Mouse (Mus musculus) thymus, postnatal 25 days (tissue): Measurements from ENCODE around the gene 1700017B05Rik.
"Not testable (repeated sequence)": the region's sequence is repeated elsewhere in the genome, so short reads cannot be mapped to it uniquely, and the experiment has no call there.

ENCODE experiments used
- DNase-seq: peaks from one replicate; pipeline ENCODE4 v3.0.0; 2022

Gene 1700017B05Rik

DNA sequence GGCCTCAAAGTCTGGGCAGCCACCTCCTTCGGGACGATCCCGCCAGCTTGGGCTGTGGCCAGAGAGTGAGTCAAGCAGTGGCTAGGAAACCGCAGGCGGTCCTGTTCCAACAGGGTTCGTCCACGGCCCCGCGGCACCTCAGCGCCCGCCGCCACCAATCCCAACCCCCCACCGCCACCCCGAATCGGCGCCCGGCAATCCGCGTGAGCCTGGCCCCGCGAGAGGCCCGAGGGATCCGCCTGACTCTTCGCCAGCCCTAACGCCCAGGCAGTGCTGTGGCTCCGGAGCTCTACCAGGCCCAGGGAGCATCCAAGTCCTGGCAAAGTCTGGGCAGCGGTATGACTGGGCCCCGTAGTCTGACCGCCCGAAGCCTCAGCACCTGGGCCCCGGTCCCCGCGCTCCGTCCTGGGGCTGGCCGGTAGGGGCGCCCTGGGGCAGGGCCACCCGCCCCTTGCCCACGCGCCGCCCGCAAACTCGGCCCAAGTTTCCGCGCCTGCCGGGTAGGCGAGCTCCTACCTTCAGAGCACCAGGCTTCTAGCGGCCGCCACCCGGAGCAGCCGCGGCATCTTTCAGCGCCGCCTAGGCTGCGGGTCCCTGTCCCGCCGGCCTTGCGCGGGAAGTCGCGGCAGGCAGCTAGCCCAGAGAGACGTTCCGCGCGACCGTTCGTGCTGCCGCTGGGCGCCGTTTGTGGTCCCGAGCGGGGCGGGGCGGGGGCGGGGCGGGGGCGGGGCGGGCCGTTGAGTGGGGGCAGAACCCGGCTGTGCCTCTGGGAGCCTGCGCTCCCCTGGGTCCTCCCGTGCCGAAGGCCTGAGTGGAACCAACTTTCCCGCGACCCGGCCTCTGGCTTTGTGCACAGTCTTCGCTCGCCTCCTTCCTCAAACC lies at the start of gene 1700017B05Rik:
Gene 1700017B05Rik, minus strand, starts transcription at position 700 of the 882 bp plus-strand sequence.
- peak; percentile 89 for DNase-seq

DNA sequence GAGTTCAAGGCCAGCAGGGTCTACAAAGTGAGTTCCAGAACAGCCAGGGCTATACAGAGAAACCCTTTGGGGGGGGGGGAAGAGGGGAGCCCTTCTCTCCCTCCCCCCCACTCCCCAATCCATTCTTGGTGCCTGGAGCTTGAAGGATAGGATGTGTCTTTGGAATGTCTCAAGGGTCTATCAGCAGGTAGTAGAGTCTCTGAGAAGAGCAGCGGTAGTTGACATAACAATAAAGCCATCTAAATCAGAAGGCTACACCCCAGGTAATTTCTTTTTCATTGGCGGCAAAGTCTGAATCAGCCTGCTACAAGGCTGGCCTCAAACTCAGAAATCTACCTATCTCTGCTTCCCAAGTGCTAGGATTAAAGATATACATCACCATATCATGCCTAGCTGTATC lies 48.5 kb upstream of the 1700017B05Rik start:
- no peak for DNase-seq

DNA sequence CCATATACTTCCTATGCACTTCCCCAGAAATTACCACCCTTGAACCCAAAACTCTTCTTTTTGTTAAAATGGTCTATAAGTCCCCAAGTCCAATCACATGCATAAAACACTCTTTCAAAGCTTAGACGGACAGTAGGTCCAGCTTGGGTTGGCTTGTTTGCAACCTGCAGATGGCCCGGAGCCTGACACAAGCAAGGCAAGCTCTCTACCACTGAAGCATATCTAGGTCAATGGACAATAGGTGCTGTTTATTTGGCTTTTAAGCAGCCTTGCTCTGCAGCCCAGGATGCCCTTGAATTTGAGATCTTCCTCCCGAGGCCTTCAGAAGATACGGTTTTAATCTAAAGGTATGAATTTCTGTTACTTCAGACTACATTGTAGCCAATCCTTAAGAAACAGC lies 46.9 kb upstream of the 1700017B05Rik start:
- DNase-seq: no peak

DNA sequence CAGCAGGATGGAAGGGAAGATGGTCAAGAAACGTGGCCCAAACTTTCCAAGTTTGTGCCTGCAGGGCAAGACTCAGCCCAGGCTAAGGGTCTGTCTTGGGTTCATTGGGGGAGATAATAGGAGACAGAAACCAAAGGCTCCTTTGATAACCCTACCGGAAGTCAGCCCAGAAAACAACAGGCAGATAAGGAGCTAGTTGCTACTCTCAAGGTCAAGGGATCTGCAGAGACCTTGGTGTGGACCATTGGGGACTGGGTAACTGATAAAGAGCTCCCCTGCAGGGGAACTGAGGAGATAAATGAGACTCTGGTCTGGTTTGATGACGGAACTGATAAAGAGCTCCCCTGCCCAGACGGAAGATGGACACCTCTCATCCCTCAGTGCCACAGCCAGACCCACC lies 45.0 kb upstream of the 1700017B05Rik start:
- no peak for DNase-seq

DNA sequence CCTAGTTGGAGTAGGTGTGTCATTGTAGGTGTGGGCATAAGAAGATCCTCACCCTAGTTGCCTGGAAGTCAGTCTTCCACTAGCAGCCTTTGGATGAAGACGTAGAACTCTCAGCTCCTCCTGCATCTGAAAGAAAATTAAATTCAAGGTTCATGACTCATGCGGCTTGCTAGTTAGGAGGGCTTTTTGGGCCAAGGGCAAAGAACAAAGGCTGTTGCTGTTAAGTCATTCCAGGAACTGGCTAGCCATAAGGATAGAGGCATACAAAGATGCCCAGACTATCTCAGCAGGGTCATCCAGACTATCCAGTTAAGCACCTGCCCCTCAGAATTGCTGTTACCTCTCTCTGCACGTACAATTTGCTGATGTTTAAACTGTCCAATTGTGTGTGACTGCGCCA lies 42.3 kb upstream of the 1700017B05Rik start:
- DNase-seq: not testable (repeated sequence)

DNA sequence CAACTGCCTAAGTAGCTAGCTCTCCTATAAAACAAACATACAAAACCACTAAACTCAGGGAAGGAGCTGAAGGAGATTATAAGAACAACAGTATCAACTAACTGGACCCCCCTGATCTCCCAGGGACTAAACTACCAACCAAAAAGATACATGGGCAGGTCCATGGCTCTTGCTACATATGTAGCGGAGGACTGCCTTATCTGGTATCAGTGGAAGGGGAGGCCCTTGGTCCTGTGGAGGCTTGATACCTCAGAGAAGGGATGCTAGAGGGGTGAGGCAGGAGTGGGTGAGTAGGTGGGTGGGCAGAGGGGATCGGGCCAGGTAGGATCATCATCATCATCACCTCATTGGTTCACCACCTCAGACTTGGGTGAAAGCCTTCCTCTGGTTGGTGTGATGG lies 41.8 kb upstream of the 1700017B05Rik start:
- no peak for DNase-seq

DNA sequence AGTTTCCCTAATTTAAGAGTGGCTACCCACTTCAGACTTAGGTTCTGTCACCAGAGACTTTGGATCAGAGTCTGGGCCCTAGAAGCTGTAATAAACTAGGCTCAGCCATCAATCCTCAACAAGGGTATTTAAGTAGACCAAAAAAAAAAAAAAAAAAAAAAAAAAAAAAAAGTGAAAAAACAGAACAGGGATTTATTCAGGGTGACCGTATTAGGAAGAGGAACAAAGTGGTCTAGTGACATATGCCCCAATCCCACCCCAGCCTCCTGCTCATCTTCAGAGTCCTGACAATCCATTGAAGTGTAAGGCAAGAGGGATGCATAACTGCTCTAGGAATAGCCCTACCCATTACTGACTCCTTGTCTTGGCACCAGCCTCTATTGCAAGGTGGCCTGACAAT lies 40.9 kb upstream of the 1700017B05Rik start:
- no peak for DNase-seq

DNA sequence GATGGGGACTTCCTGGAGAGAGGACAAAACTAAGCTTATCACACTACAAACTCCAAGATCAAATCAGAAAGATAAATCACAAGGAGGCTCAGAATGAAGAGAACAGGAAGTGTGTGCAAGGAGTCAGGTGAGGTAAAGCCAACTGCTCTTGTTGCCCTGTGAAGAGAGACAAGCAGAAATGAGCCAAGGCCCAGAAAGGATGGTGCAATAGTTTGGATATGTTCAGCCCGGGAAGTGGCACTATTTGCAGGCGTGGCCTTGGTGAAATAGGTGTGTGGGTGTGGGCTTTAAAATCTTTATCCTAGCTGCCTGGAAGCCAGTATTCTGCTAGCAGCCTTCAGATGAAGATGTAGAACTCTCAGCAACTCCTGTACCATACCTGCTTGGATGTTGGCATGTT lies 38.4 kb upstream of the 1700017B05Rik start:
- no peak for DNase-seq

DNA sequence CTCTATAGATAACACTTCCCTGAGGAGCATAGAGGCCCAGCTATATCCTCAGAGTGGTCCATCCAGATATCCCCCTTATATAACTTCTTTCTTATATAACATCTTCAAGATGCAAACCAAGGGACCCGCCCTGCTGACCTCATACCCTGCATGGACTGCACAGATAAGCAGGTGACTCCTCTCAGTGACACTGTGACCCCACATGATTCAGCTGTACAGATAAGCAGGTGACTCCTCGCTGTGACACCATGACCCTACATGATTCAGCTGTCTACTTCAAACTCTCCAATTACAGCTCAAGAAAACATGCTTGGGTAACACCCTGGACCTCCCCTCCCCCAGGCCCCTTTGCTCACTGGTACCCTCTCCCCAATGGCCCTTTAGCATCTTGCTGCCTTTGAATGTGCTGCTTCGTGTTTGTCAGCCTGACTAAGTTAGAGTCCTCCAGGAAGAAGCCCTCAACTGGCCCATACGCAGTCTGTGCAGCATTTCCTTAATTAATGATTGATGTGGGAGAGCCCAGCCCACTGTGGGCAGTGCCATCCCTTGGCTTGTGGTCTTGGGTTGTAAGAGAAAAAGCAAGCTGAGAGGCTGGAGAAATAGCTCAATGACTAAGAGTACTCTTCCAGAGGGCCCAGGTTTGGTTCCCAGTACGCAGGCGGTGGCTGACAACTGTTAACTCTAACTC lies 37.5 kb upstream of the 1700017B05Rik start:
- DNase-seq: no peak

DNA sequence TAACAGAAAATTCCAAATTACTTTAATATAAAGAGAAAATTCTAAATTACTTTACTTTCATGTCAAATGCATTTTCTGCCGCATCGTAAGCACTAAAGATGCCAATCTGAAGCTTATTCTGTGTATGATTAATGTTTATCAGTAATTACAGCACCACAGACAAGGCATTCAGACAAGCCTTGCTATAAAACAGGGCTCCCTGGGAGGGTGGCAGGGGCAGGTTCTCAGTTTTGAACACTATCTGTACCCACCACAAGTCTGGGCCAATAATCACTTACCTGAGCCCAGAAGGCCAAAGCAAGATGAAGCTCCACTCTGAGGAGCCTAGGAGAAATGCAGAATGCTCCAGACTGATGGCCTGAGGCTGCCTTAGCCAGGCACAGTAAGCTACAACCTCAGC lies 35.5 kb upstream of the 1700017B05Rik start:
- no peak for DNase-seq

DNA sequence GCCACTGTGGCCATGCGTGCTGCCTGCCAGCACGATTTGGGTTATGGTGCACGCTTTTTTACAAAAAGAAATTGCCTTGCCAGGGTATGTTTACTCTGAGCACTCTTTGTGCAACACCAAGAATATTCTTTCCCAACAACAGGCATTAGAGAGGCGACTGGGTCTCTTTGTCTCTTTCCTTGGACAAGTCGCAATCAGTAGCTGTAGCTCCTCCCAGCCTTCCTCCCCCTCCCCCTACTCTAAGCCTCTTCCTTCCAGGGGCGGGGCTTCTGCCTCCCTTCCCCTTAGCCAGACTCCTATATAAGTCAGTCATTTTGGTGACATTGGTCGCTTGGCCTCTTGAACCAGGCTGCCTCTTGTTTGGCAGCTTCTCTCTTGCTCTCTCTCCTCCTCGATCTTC lies 33.9 kb upstream of the 1700017B05Rik start:
- DNase-seq: no peak

DNA sequence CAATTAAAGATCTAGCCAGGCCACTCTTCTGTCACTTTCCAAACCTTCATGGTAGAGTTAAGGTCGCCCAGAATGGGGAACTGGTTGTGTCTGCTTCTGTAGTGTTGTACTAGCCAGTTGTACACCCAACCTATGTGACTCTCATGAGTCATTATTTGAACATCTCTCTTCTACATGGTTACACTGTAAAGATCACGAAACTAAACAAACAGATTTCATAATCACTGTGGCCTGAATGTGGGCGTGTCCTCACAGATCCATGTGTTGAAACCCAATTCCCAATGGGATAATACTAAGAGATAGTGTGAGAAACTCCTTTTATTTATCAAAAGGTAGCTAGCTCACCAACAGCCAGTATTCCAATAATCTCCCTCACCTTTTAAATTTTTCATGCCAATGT lies 33.3 kb upstream of the 1700017B05Rik start:
- DNase-seq: no peak

DNA sequence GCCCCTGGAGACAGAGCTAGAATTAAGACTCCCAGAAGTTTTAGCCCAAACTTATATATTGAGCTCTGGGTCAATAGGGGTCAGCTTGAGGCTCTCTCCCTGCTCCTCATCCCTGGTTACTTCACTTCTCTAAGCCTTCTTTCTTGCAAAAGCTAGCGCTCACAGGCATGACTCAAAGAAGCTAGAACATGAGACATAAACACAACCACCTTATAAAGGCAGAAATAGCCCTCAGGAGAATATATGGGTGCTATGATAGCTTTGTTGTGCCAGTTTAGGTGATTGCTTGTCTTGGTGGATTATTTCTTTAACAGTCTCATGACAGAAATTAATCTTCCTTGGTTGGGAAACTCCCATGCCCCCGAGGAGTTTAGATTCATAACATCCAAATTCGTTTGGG lies 32.5 kb upstream of the 1700017B05Rik start:
- DNase-seq: no peak

DNA sequence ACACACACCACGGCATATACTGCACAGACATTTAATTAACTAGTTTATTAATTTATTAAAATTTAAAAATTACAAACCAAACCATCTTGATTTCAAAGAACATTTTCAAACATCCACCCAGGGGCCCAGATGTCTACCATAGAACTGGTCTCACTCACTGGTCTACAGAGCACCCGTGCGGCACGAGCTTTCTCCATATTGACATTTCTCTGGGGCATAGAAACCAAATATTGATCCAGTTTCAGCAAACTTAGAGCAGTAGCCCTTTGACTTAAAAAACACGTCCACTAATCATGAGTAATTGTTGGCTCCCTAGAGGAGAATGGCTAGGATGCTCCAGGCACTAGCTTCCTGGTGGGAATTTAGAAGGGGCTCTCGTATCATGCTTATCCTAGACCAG lies 24.8 kb upstream of the 1700017B05Rik start:
- no peak for DNase-seq

DNA sequence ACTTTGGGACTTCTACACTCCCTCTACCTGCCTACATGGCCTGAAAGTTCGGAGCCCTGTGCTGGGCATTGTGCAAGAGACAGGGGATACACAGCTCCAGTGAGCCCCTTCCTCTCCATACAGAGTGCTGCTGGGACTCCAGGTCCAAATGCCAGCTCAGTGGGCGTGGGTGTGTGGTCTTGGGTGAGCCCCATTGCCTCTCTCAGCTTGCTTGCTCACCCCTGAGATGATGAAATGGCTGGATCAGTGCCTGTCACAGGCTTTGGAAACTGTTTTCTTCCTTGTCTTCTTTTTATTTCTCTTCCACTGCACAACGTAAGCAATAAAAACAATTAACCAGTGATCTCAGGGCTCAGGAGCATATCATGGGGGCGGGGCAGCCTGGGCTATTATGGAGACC lies 20.9 kb upstream of the 1700017B05Rik start:
- no peak for DNase-seq

DNA sequence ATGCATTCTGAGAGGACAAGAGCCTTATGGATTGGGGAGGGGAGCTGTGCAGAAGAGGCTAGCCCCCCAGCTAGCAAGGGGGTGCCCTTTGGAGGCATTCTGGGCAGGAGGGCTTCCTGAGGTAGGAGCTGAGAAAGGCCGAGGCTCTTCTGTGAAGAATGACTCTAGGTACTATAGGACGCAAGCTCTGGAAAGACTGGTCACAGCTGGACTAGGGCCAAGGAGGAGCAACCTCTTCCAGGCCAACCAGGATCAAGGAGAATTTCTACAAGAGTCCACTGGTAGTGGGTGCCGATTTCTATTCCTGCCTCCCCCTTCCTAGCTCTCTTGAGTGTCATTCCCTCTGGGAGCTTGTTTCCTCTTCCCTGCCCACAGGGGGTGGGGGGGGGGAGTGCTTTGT lies 20.3 kb upstream of the 1700017B05Rik start:
- DNase-seq: no peak

DNA sequence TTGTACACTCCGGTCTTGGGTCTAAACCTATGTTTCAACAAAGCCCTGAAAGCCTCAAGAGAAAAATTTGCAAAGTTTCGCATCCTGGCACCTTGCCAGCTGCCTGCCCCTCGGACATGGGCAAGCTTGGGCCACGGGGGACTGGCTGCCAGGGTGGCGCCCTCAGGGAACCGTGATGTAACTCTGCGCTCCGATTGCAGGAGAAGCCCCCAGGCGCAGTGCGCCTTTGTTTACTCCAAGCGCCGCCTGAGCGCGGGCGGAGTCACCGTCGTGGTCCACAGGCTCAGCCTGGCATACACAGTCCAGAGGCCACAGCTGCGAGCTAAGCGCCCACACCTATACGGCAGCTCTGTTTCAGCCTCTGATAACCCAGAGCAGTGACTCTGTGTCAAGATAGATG lies 19.1 kb upstream of the 1700017B05Rik start:
- DNase-seq: no peak

DNA sequence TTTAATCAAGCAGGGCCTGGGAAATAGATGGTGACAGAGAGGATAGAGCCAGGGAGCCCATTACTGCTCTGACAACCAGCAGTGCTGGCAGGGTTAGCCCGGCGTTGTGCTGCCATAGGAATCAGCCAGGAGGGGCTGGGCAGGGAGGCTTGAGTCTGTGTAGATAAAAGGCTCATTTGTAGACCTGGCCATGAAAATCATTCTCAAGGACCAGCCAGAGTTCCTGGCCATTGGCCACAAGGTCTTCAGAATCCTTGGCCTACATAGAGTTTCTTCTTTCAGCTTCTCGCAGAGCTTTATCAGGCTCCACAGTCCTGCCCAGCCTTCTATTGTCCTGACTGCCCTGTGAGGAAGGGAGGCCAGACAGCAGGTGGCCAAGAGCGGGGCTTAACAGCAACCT lies 17.0 kb upstream of the 1700017B05Rik start:
- DNase-seq: no peak

DNA sequence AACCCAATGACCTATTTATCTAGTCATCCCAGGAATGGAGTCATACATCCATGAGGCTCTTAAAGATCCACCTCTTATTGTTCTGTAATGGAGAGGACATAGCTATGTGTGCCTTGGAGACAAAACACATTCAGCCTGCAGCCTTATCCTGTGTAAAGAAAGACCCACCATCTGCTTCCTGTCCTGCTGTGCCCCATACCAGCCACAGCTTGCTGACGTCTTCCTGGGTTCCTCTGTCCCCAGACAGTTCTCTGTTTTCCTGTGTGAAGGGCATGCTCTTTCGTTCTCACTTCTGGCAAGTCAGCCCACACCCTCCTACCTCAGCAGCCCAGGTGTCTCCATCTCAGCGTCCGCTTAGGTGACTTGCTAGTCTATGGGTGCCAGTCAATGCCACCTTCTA lies 15.9 kb upstream of the 1700017B05Rik start:
- DNase-seq: peak; percentile 69

DNA sequence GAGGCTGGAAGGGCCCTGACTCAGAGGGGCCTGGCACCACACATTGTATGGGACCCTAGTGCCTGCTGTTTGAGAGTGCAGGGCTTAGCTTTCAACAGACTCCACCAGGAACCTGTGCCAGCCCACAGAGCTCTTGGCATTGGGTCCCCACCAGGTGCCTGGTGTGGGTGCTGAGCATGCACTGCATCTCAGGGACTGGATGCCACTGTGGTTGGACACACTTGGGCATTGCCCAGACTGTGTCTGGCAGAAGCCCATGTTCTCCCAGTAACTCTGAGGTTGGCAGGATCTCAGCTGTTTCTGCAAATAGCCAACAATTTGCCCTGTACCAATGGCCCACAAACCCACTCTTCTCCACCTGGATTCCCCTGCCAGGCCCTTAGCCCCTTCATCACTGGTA lies 13.9 kb upstream of the 1700017B05Rik start:
- no peak for DNase-seq

DNA sequence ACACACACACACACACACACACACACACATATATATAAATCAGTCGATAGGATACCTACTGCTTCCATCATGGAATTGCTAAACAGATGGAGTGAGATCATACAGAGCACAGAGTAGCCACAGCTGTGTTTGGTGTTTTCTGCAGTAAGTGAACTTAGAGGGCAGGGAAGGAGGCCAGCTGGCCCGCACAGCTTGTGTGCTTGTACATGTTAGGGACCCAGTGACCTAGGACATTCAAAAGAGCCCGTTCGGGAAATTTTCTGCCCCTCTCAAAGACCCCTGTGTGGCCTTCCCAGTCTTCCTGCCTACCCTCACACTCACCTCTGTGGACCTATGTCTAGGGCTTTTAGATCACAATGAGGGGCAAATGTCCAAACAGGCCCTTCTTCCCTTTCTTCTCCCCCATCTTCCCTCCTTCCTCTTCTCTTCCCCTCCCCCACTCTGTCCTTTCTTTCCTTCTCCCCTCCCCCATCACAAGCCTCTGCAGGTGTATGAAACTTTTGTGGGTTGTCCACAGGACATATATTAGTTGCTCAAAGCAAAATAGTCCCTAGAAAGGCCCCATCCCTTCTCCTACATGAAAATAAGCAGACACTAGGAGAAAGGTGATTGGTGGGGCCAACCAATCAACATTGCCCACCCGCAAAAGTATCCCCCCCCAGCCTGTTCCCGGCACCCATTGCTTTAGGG lies 11.5 kb upstream of the 1700017B05Rik start:
- no peak for DNase-seq

DNA sequence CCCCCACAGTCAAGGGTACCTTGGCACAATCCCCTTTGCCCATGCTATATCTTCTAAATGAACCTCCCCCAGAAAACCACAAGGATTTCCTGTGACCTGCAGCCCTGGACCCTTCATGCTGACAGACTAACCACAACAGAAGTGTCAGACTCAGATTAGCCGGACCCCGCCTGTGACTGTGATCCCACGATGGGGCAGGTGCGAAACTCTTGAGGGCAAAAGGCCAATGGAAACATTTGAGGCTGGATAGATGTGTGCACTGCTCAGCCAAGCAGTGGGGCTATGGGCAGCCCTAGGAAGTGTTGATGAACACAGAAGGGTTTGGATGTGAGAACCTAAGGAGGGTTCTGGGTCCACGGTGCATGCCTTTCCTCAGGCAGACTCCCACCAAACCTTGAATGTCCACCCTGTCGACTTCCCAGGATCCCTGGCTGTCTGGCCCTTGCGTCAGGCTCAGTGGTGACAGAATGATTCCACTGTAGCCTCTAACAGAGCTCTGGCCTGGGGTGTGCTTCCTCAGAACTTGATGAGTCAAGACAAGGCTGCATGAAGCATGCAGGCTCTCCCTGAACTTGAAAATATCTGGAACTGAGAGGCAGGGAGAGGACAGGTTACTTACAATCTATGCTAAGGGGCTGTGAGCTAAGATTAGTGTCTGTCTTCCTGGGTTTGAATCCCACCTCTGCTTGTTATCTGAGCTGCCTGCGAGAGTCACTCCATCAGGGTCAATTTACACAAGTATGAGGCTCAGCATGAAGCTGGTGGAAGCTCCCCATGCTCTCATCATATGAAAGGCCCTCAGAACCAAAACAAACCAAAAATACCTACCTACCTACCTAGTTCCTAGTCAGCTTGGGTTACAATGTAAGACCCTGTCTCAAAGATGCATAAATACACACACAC lies 10.7 kb upstream of the 1700017B05Rik start:
- peak; percentile 33 for DNase-seq
